Mouse (Mus musculus) T-helper 17 cell (primary cell): ENCODE data around the gene Ginm1.

Experiments used
- in situ Hi-C, 2 experiments: fragments of 300-600 bp; cut with MboI, MseI; formaldehyde crosslinking; loops; 1 replicate in 1 of 2; 2 replicates in 1 of 2; pipeline ENCODE4 v1.15.1; 2025; ENCODE audit warnings: high pct_unique_total_duplicates in 2 of 2

The Ginm1 gene

GRCm38 (mm10) chr10:7792751-7793385 lies at the start of gene Ginm1, which contains the start of gene Ppil4:
TSS of gene Ginm1 (minus strand) at chr10:7792824.
TSS of gene Ppil4 (plus strand) at chr10:7792891.
- in situ Hi-C loops, result loop anchor here in 1 of 2 experiments (25.0 kb wide), 1 partner anchor 806 kb away; no protein-coding TSS in a partner anchor

DNA sequence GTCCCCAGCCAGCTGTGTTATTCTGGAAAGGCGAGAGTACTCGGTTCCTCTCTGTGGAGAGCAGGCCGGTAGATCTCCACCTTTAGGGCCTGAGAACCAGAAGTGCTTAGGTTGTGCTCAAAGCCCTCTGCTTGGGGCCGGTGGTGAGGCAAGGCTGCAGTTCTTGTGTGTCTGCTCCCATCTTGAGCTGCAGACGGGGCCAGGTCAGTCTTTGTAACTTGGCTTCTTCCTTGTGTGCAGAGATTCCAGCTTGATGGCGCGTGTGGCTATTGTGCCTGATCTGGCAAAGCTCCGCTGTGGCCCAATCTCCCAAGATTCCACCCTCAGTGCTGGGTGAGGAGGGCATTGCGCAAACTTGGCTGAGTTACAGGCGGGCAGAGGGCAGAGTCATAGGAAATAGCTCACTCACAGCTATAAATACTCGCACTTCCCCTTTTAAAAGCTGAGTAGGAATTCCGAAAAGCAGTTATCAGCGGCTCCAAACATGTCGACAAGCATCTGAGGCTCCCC lies 49.0 kb upstream of the Ginm1 start:
- in situ Hi-C loops, result loop anchor here in 1 of 2 experiments (25.0 kb wide), 1 partner anchor 671 kb away; the partner anchor contains the start of gene Ust

DNA sequence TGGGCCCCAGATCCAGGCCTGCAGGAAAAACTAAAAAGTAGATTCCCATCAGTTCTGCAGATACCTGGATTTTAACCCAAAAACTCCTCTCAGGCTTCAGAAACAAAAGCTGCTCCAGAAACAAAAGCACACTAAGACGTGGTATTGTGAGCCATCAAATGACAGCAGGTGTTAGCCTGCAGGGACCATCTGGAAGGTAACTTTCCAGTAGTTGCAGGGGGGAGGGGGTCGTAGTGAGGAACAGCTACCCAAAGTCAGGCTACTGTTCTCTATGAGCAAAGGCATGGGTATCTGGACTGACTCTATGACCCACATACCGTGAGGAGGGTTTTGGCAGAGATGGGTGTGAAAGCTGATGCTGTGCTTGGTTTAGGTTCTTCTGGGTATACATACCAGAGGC lies 48.2 kb upstream of the Ginm1 start:
- in situ Hi-C loops, result loop anchor here in 1 of 2 experiments (25.0 kb wide), 1 partner anchor 672 kb away; the partner anchor contains the start of gene Ust

- in situ Hi-C loops, result loop anchor here in 1 of 2 experiments (25.0 kb wide), 1 partner anchor 672 kb away; the partner anchor contains the start of gene Ust
These were observed 47.7 kb upstream of the Ginm1 start for GRCm38 (mm10) chr10:7840353-7840733.

GRCm38 (mm10) chr10:7839551-7840352 lies 47.1 kb upstream of the Ginm1 start:
- in situ Hi-C loops, result loop anchor here in 1 of 2 experiments (25.0 kb wide), 1 partner anchor 673 kb away; the partner anchor contains the start of gene Ust

DNA sequence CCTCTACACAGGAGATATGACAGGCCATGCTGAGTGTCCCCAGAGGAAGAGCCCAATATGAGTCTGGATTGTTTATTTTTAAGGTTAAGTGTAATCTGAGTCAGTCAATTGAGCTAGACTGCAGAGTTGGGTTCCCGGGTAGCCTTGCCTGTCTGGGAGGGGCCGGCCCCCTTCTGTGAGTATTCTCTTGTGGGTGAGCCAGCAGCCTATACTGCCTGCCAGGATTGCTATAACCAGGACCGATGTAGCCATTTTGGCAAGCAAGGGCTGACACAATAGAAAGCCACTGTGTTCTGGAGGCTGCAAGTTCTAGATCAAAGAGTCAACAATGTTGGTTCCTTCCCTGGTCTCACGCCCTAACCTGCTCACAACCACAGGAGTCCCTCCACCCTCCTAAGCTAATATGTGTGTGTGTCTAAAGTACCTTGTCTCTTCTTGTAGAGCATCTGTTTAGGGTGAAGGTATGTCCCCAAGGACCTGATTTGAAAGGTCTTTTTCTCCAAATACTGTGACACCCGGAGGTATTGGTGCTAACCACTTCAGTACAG lies 46.3 kb upstream of the Ginm1 start:
- in situ Hi-C loops, result loop anchor here in 1 of 2 experiments (25.0 kb wide), 1 partner anchor 673 kb away; the partner anchor contains the start of gene Ust

DNA sequence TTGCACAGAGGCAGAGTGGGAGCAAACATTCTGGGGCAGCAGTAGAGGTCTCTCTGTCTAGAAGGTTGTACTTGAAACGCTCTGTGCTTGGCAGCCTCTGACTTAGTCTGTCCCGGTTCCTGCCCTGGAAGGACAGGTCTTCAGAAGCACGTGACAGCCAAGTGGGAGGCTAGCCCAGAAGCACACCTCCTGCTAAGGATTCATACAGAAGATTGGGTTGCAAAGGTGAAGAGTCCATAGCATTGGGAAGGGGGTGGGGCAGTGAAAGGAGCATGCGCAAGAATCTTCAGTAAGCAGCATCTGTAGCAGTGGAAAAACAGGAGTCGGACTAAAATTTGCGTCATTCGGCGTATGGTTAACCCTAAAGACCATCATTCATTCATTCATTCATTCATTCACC lies 45.4 kb upstream of the Ginm1 start:
- in situ Hi-C loops, result loop anchor here in 1 of 2 experiments (25.0 kb wide), 1 partner anchor 674 kb away; the partner anchor contains the start of gene Ust

- in situ Hi-C loops, result loop anchor here in 1 of 2 experiments (25.0 kb wide), 1 partner anchor 675 kb away; the partner anchor contains the start of gene Ust
These were observed 44.8 kb upstream of the Ginm1 start for GRCm38 (mm10) chr10:7837446-7837845.

DNA sequence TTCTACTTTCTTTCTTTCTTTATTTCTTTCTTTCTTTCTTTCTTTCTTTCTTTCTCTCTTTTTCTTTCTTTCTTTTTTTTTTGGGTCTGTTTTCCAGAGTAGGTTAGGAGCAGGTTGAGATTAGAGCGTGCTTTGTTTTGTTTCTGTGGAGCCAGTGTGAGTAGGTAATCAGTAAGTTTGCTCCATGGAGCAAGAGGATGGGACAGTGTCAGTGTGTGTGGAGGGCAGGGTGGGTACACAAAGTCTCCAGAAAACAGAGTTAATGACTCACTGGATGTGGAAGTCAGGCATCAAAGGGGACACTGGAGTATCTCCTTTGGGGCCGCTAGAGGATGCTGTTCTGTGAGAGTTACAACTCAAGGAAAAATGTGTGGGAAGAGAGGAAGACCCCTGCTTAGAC lies 44.3 kb upstream of the Ginm1 start:
- in situ Hi-C loops, result loop anchor here in 1 of 2 experiments (25.0 kb wide), 1 partner anchor 675 kb away; the partner anchor contains the start of gene Ust

DNA sequence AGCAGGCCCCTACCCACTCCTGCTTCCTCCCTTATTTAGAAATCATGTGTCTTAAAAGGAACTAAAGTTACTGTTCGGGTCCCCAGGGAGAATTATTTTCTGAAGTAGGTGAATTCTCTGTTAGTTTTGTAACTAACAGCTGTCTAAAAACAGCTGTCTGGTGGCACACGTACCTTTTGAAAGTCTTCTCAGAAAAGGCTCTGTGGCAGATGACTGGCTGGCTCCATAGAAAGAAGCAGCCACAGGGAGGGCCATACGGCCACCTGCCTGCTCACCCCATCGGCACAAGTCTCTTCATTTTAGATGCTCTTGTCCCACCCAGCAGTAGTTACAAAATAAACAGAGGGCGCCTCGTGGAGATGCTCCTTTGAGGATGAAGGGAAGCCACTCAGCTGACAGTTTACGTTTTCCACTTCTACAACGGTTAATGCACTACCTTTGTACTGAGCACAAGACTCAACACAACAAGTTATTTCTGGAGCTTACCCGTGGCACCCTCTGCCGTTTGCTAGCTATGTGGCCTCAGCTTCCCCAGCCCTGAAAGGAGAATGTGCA lies 42.1 kb upstream of the Ginm1 start:
- in situ Hi-C loops, result loop anchor here (5.0 to 25.0 kb wide), 2 partner anchors 678 to 683 kb away; partner anchors contain the start of gene Ust (in 2 of the 2)

DNA sequence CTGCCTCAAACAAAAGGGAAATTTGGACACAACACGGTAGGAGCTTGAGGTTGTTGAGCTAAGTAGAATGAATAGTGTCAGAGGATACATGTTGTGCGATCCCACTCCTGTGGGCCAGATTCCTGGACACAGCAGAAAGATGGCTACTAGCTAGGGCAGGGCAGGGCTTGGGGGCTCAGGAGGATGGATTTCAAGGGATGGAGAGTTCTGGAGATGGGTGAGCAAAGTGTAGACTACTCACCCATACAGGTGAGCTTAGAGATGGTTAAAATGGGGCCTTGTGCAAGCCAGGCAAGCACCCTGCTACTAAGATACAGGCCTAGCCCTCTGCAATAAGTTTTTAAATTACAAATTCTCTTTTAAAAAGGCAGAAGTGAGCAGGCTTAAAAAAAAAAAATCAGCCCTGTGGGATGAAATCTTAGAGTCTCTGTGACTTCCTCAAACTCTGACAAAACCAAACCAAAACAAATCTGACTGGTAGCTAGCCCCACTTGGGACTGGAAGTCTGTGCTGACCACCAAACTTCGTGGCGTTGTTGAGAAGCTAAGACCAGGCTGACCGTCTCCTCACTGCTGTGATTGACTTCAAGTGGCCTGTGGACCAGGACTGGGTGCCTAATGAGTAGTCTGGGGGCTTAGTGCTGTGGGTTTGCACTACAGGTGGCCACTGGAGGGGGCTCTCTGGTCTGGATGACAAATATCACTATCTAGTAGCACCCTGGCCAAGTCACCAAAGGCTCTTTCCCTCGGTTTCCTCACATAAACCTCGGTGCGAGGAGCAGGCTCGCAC lies 40.9 kb upstream of the Ginm1 start:
- in situ Hi-C loops, result loop anchor here (5.0 to 25.0 kb wide), 2 partner anchors 679 to 684 kb away; partner anchors contain the start of gene Ust (in 2 of the 2)

- in situ Hi-C loops, result loop anchor here (5.0 to 25.0 kb wide), 2 partner anchors 680 to 685 kb away; partner anchors contain the start of gene Ust (in 2 of the 2)
These were observed 39.6 kb upstream of the Ginm1 start, which contains the start of gene Zc3h12d for GRCm38 (mm10) chr10:7832171-7832676. TSS of gene Zc3h12d (plus strand) at chr10:7832470.

- in situ Hi-C loops, result loop anchor here in 1 of 2 experiments (25.0 kb wide), 1 partner anchor 686 kb away; the partner anchor contains the start of gene Ust
These were observed 33.5 kb upstream of the Ginm1 start for GRCm38 (mm10) chr10:7826106-7826505.

DNA sequence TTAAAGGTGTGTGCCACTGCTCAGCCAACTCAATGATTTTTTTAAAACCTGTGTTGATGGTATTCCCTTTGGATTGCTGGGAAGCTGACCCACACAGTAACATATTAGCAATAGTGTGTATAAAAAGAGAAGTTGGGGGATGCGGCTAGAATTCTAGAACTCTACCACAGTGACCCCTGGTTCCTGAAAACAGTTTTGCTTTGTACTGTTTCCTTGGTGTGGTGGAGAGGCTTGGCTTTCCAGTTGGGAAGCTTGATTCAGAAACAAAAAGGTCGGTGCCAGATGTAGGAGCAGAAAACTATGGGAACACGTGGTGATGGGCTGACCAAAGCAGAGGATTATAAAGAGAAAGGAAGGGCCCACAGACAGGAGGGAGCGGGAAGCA lies 32.6 kb upstream of the Ginm1 start:
- in situ Hi-C loops, result loop anchor here in 1 of 2 experiments (25.0 kb wide), 1 partner anchor 687 kb away; the partner anchor contains the start of gene Ust

DNA sequence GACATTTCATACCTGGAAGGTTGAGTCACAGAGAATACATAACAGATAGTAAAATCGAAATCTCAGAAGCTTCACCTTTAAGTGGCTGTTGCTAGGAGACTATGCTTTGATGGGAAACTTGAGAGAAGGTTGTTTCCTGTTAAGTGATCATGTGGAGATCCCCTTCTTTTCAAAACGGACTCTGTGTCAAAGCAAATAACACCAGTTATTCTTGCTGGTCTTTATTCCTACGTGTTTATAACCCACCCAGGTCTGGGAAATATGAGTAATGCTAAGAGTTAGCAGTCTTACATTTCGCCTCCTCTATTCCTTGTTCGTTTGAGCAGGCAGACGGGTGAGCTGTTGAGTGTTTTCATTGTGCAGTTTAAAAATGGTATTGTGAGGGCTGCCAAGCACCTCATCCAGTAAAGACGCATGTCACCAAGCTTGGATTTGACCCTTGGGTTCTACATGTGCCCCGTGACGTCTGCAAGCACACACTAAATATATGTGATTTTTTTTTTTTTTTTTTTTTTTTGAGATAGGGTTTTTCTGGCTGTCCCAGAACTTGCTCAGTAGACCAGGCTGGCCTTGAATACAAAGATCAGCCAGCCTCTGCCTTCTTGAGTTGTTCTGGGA lies 32.1 kb upstream of the Ginm1 start:
- in situ Hi-C loops, result loop anchor here in 1 of 2 experiments (25.0 kb wide), 1 partner anchor 688 kb away; the partner anchor contains the start of gene Ust

GRCm38 (mm10) chr10:7821981-7822380 lies 29.4 kb upstream of the Ginm1 start:
- in situ Hi-C loops, result no loop called here

GRCm38 (mm10) chr10:7820171-7820570 lies 27.5 kb upstream of the Ginm1 start:
- in situ Hi-C loops, result no loop called here

DNA sequence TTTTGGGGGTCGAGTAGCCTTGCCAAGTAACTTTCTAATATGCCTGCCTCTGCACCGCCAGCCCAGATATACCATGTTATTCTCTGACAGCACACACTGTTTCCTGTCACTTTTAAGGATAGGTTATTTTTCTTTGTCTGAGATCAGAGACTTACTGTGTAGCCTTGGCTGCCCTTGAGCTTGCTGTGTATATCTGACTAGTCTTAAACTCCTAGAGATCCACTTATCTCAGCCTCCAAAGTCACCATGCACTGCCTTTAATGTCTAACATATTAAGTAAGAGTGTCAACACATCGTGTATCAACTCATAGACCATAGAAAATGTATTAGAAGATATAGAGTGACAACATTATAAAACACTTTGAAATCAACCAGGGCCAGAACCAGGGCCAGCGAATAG lies 27.0 kb upstream of the Ginm1 start:
- in situ Hi-C loops, result no loop called here

- in situ Hi-C loops, result no loop called here
These were observed 26.5 kb upstream of the Ginm1 start for GRCm38 (mm10) chr10:7819156-7819555.
